Mouse (Mus musculus): ENCODE data around the gene Lpar5.
"Not testable (repeated sequence)": the region's sequence is repeated elsewhere in the genome, so short reads cannot be mapped to it uniquely, and the experiment has no call there.

Lpar5 gene

GRCm38 (mm10) chr6:125067571-125067995 is at the start of gene Lpar5:
Gene Lpar5, plus strand, starts transcription at chr6:125067920.
- in situ Hi-C loops (cut with MboI, MseI), result no loop called here

GRCm38 (mm10) chr6:125030532-125030931 is 37.2 kb upstream of the Lpar5 start:
- in situ Hi-C loops (cut with MboI, MseI), result loop anchor here (10.0 kb wide), 1 partner anchor 176 kb away; the partner anchor contains the start of gene P3h3

- in situ Hi-C loops (cut with MboI, MseI), result loop anchor here (10.0 kb wide), 1 partner anchor 177 kb away; the partner anchor contains the start of gene P3h3
Measured at GRCm38 (mm10) chr6:125031604-125032003, 36.1 kb upstream of the Lpar5 start.

- in situ Hi-C loops (cut with MboI, MseI), result loop anchor here (10.0 kb wide), 1 partner anchor 184 kb away; the partner anchor contains the start of gene P3h3
Measured at GRCm38 (mm10) chr6:125038666-125039065, 29.1 kb upstream of the Lpar5 start.

- in situ Hi-C loops (cut with MboI, MseI), result loop anchor here (10.0 kb wide), 1 partner anchor 184 kb away; the partner anchor contains the start of gene P3h3
Measured at GRCm38 (mm10) chr6:125039131-125039530, 28.6 kb upstream of the Lpar5 start.

- in situ Hi-C loops (cut with MboI, MseI), result loop anchor here (10.0 kb wide), 1 partner anchor 185 kb away; the partner anchor contains the start of gene P3h3
Measured at GRCm38 (mm10) chr6:125039533-125040153, 28.1 kb upstream of the Lpar5 start, which contains the start of gene Ing4. Gene Ing4, plus strand, starts transcription at chr6:125039760.

GRCm38 (mm10) chr6:125040221-125040620 is 27.5 kb upstream of the Lpar5 start:
- in situ Hi-C loops (cut with MboI, MseI), result no loop called here

GRCm38 (mm10) chr6:125041047-125041446 is 26.7 kb upstream of the Lpar5 start:
- in situ Hi-C loops (cut with MboI, MseI), result no loop called here

- in situ Hi-C loops (cut with MboI, MseI), result no loop called here
Measured at GRCm38 (mm10) chr6:125042081-125042480, 25.6 kb upstream of the Lpar5 start.

- in situ Hi-C loops (cut with MboI, MseI), result loop anchor here (5.0 kb wide), 1 partner anchor 36 kb away; no protein-coding TSS in a partner anchor
Measured at GRCm38 (mm10) chr6:125046691-125047090, 21.0 kb upstream of the Lpar5 start.

GRCm38 (mm10) chr6:125049678-125050077 is 18.0 kb upstream of the Lpar5 start, which contains the start of gene Acrbp:
Gene Acrbp, plus strand, starts transcription at chr6:125049689.
- in situ Hi-C loops (cut with MboI, MseI), result loop anchor here (5.0 kb wide), 1 partner anchor 33 kb away; no protein-coding TSS in a partner anchor

- in situ Hi-C loops (cut with MboI, MseI), result no loop called here
Measured at GRCm38 (mm10) chr6:125051237-125051636, 16.5 kb upstream of the Lpar5 start.

- in situ Hi-C loops (cut with MboI, MseI), result no loop called here
Measured at GRCm38 (mm10) chr6:125061493-125061892, 6.2 kb upstream of the Lpar5 start.

- in situ Hi-C loops (cut with MboI, MseI), result no loop called here
Measured at GRCm38 (mm10) chr6:125062511-125062910, 5.2 kb upstream of the Lpar5 start.

GRCm38 (mm10) chr6:125063906-125064305 is 3.8 kb upstream of the Lpar5 start:
- in situ Hi-C loops (cut with MboI, MseI), result no loop called here

- in situ Hi-C loops (cut with MboI, MseI), result not testable (repeated sequence)
Measured at GRCm38 (mm10) chr6:125065223-125065622, 2.5 kb upstream of the Lpar5 start.

- in situ Hi-C loops (cut with MboI, MseI), result no loop called here
Measured at GRCm38 (mm10) chr6:125071170-125071895, 3.6 kb downstream of the Lpar5 start.

- in situ Hi-C loops (cut with MboI, MseI), result no loop called here
Measured at GRCm38 (mm10) chr6:125071896-125072279, 4.2 kb downstream of the Lpar5 start.

- in situ Hi-C loops (cut with MboI, MseI), result no loop called here
Measured at GRCm38 (mm10) chr6:125073825-125074224, 6.1 kb downstream of the Lpar5 start.

GRCm38 (mm10) chr6:125081394-125081793 is 13.7 kb downstream of the Lpar5 start:
- in situ Hi-C loops (cut with MboI, MseI), result loop anchor here (5.0 kb wide), 1 partner anchor 34 kb away; the partner anchor contains the start of gene Acrbp

GRCm38 (mm10) chr6:125081797-125082560 is 14.3 kb downstream of the Lpar5 start:
- in situ Hi-C loops (cut with MboI, MseI), result loop anchor here (5.0 kb wide), 1 partner anchor 35 kb away; the partner anchor contains the start of gene Acrbp
